Mouse (Mus musculus): ENCODE measurements around the gene Nckap5. TPM values are rescaled to one million over a fixed set of nuclear protein-coding genes. Genes with fewer than 3 reads are reported as not detected.
"Not testable (repeated sequence)": the region's sequence is repeated elsewhere in the genome, so short reads cannot be mapped to it uniquely, and the experiment has no call there.

The Nckap5 gene
- polyA plus RNA-seq, 1 experiment from 2014 or later = 12.3 TPM

GRCm38 (mm10) chr1:126105673-126106256, 724.8 kb downstream of the Nckap5 start:
- Histone ChIP-seq H3K4me2 (replicated peaks; ENCODE audit: low read depth) (no peak overlapping the region), H3K36me3 (ENCODE audit: control insufficient read depth, insufficient read depth) (no peaks in the 10 kb centered on the region; the same call in 1 of the 2 replicates), H3K9me3 (ENCODE audit: control insufficient read depth) (no peaks in the 10 kb centered on the region), H3K4me3 (ENCODE audit: low read depth, low read length) (no peak overlapping the region), H3K9ac (ENCODE audit: low read depth, low read length) (no peak overlapping the region), H3K27ac (ENCODE audit: low read depth, low read length) (no peak overlapping the region), H3K4me1 (replicated peaks; ENCODE audit: control insufficient read depth, insufficient read depth, low read length) (no peaks in the 10 kb centered on the region), H3K27me3 (replicated peaks; ENCODE audit: control insufficient read depth, insufficient read depth, low read length) (no peaks in the 10 kb centered on the region)
- no peak for TF ChIP-seq CTCF (IDR thresholded peaks at IDR 0.05; ENCODE audit: low read depth)
- no peak for ATAC-seq
- 80% methylated on average over 3 of the region's 3 CpGs for WGBS

GRCm38 (mm10) chr1:126094346-126094745, 736.3 kb downstream of the Nckap5 start:
- WGBS = 86% methylated on average over 4 of the region's 4 CpGs
- no peak overlapping the region for H3K27ac ChIP-seq (ENCODE audit: low read depth, low read length)
- ATAC-seq = no peak

GRCm38 (mm10) chr1:126091979-126092378, 738.6 kb downstream of the Nckap5 start:
- H3K27me3 ChIP-seq (replicated peaks; ENCODE audit: control insufficient read depth, insufficient read depth, low read length); H3K9me3 ChIP-seq (ENCODE audit: control insufficient read depth); ATAC-seq; H3K27ac ChIP-seq (ENCODE audit: low read depth, low read length); H3K36me3 ChIP-seq (ENCODE audit: control insufficient read depth, insufficient read depth); H3K4me3 ChIP-seq (ENCODE audit: low read depth, low read length); H3K4me2 ChIP-seq (replicated peaks; ENCODE audit: low read depth); H3K4me1 ChIP-seq (replicated peaks; ENCODE audit: control insufficient read depth, insufficient read depth, low read length); H3K9ac ChIP-seq (ENCODE audit: low read depth, low read length): not testable (repeated sequence)
- 96% methylated on average over 2 of the region's 2 CpGs for WGBS

More at GRCm38 (mm10) chr1:126094346-126094745, 736.3 kb downstream of the Nckap5 start:
- no peaks in the 10 kb centered on the region for H3K27me3 ChIP-seq (replicated peaks; ENCODE audit: control insufficient read depth, insufficient read depth, low read length)
- H3K9me3 ChIP-seq (ENCODE audit: control insufficient read depth) = no peaks in the 10 kb centered on the region
- no peak overlapping the region for H3K4me2 ChIP-seq (replicated peaks; ENCODE audit: low read depth)
- H3K9ac ChIP-seq (ENCODE audit: low read depth, low read length) = no peak overlapping the region
- H3K4me3 ChIP-seq (ENCODE audit: low read depth, low read length) = no peak overlapping the region
- no peaks in the 10 kb centered on the region for H3K36me3 ChIP-seq (ENCODE audit: control insufficient read depth, insufficient read depth)
- H3K4me1 ChIP-seq (replicated peaks; ENCODE audit: control insufficient read depth, insufficient read depth, low read length) = no peaks in the 10 kb centered on the region
- no peak for TF ChIP-seq CTCF (IDR thresholded peaks at IDR 0.05; ENCODE audit: low read depth)

- no peaks in the 10 kb centered on the region for H3K4me1 ChIP-seq (replicated peaks; ENCODE audit: control insufficient read depth, insufficient read depth, low read length)
- H3K4me3 ChIP-seq (ENCODE audit: low read depth, low read length) = no peak overlapping the region
- H3K27ac ChIP-seq (ENCODE audit: low read depth, low read length) = no peak overlapping the region
- TF ChIP-seq CTCF (IDR thresholded peaks at IDR 0.05; ENCODE audit: low read depth) = no peak
- no peak overlapping the region for H3K4me2 ChIP-seq (replicated peaks; ENCODE audit: low read depth)
- no peaks in the 10 kb centered on the region for H3K9me3 ChIP-seq (ENCODE audit: control insufficient read depth)
- ATAC-seq = no peak
- 91% methylated on average over 7 of the region's 7 CpGs for WGBS
- H3K27me3 ChIP-seq (replicated peaks; ENCODE audit: control insufficient read depth, insufficient read depth, low read length) = no peaks in the 10 kb centered on the region
- H3K36me3 ChIP-seq (ENCODE audit: control insufficient read depth, insufficient read depth) = no peaks in the 10 kb centered on the region
- H3K9ac ChIP-seq (ENCODE audit: low read depth, low read length) = no peak overlapping the region
These were observed 743.4 kb downstream of the Nckap5 start for GRCm38 (mm10) chr1:126087181-126087580.

- H3K9ac ChIP-seq (ENCODE audit: low read depth, low read length) = no peak overlapping the region
- H3K4me2 ChIP-seq (replicated peaks; ENCODE audit: low read depth) = no peak overlapping the region
- TF ChIP-seq CTCF (IDR thresholded peaks at IDR 0.05; ENCODE audit: low read depth) = no peak
- 78% methylated on average over 4 of the region's 4 CpGs for WGBS
- no peaks in the 10 kb centered on the region for H3K9me3 ChIP-seq (ENCODE audit: control insufficient read depth)
- no peaks in the 10 kb centered on the region for H3K4me1 ChIP-seq (replicated peaks; ENCODE audit: control insufficient read depth, insufficient read depth, low read length)
- no peak overlapping the region for H3K4me3 ChIP-seq (ENCODE audit: low read depth, low read length)
- H3K27me3 ChIP-seq (replicated peaks; ENCODE audit: control insufficient read depth, insufficient read depth, low read length) = no peaks in the 10 kb centered on the region
- no peak for ATAC-seq
- H3K36me3 ChIP-seq (ENCODE audit: control insufficient read depth, insufficient read depth) = no peaks in the 10 kb centered on the region
- no peak overlapping the region for H3K27ac ChIP-seq (ENCODE audit: low read depth, low read length)
These were observed 754.3 kb downstream of the Nckap5 start for GRCm38 (mm10) chr1:126076312-126076711.

GRCm38 (mm10) chr1:126070861-126071260, 759.7 kb downstream of the Nckap5 start:
- ATAC-seq = no peak
- Histone ChIP-seq H3K4me2 (replicated peaks; ENCODE audit: low read depth) (no peak overlapping the region), H3K4me3 (ENCODE audit: low read depth, low read length) (no peak overlapping the region), H3K36me3 (ENCODE audit: control insufficient read depth, insufficient read depth) (no peaks in the 10 kb centered on the region), H3K9ac (ENCODE audit: low read depth, low read length) (no peak overlapping the region), H3K27ac (ENCODE audit: low read depth, low read length) (no peak overlapping the region), H3K9me3 (ENCODE audit: control insufficient read depth) (no peaks in the 10 kb centered on the region), H3K27me3 (replicated peaks; ENCODE audit: control insufficient read depth, insufficient read depth, low read length) (no peaks in the 10 kb centered on the region), H3K4me1 (replicated peaks; ENCODE audit: control insufficient read depth, insufficient read depth, low read length) (no peaks in the 10 kb centered on the region)
- WGBS = 87% methylated on average over 2 of the region's 2 CpGs
- no peak for TF ChIP-seq CTCF (IDR thresholded peaks at IDR 0.05; ENCODE audit: low read depth)

GRCm38 (mm10) chr1:126051491-126051890, 779.1 kb downstream of the Nckap5 start:
- Histone ChIP-seq H3K27me3 (replicated peaks; ENCODE audit: control insufficient read depth, insufficient read depth, low read length) (no peaks in the 10 kb centered on the region), H3K4me3 (ENCODE audit: low read depth, low read length) (no peak overlapping the region), H3K27ac (ENCODE audit: low read depth, low read length) (no peak overlapping the region), H3K36me3 (ENCODE audit: control insufficient read depth, insufficient read depth) (no peaks in the 10 kb centered on the region), H3K9ac (ENCODE audit: low read depth, low read length) (no peak overlapping the region), H3K9me3 (ENCODE audit: control insufficient read depth) (no peaks in the 10 kb centered on the region), H3K4me2 (replicated peaks; ENCODE audit: low read depth) (no peak overlapping the region), H3K4me1 (replicated peaks; ENCODE audit: control insufficient read depth, insufficient read depth, low read length) (no peaks in the 10 kb centered on the region)
- WGBS = 66% methylated on average over 3 of the region's 3 CpGs
- no peak for TF ChIP-seq CTCF (IDR thresholded peaks at IDR 0.05; ENCODE audit: low read depth)
- ATAC-seq = no peak
